Mouse (Mus musculus) ovary, postnatal 36 days (tissue): ENCODE data around the gene Kbtbd13.
A peak's percentile ranks its signal among the peaks of the same experiment; 100 is the strongest.

Experiments used
- DNase-seq: peaks from one replicate; pipeline ENCODE4 v3.0.0; 2022; ENCODE audit warnings: low spot score, mixed read lengths

Gene Kbtbd13

DNA sequence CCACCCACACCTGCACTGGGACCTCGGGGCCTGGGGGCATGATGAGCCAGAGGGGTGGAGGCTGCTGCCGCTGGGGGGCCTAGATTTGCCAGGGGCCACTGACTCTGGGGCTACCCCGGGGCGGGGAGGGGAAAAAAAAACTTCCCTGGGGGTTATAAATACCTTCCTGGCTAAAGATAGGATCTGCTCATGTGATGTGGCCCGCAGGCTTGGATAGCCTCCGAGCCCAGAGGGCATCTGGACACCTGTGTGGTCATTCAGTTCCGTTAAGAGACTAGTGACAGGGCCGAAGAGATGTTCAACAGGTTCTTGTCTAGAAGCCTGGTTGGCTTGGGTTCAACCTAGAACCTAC, at the start of gene Kbtbd13:
TSS of gene Kbtbd13 (minus strand) at position 40 of the 352 bp plus-strand sequence.
- no peak for DNase-seq

GRCm38 (mm10) chr9:65435671-65436301, 44.3 kb upstream of the Kbtbd13 start, which contains the start of gene Mtfmt:
TSS of gene Mtfmt (plus strand) at chr9:65435782.
- DNase-seq, result peak; percentile 92

DNA sequence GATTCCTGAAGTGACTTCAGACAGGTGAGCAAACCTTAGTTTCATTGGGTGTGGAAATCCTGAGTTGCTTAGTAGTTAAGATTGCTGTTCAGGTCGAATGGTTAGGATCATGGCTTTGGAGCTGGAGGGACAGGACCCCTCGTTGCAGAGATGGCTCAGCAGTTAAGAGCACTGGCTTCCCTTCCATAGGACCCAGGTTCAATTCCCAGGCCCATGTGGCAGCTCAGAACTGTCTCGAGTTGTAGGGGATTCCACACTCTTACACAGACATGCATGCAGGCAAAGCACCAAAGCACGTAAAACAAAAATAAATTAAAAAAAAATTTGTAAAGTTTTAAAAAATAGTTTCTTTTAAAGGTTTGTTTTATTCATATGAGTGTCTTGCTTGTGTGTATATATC, 43.8 kb upstream of the Kbtbd13 start:
- no peak for DNase-seq

DNA sequence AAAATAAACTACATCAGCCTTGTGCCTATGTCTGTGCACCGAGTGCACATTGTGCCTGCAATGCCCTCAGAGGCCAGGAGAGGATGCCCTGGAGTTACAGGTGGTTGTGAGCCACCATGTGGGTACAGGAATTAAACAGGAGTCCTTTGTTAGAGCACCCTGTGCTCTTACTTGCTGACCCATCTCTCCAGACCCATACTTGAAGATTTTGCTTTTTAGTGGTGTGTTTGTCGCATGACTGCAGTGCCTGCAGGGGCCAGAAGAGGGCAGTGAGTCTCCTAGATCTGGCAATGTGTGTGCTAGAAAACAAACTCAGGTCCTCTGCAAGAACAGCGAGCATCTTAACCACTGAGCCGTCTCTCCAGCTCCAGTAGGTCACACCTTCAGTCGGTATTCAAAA, 42.7 kb upstream of the Kbtbd13 start:
- DNase-seq, result peak; percentile 43

GRCm38 (mm10) chr9:65432236-65432635, 40.8 kb upstream of the Kbtbd13 start:
- DNase-seq, result peak; percentile 73

DNA sequence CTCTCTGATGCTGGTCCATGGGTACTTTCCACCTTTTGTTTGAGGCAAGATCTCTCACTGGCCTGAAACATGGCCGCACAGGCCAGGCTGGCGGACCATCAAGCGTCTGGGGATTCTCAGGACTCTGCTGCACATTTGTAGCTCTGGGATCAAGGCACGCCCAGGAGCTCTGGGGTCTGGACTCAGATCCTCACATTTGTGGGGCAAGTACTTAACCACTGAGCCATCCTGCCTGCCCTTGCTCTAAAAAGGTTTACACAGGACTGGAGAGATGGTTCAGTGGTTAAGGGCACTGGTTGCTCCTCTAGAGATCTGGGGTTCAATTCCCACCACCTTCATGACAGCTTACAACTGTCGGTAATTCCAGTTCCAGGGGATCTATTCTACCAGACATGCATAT, 39.5 kb upstream of the Kbtbd13 start:
- no peak for DNase-seq

DNA sequence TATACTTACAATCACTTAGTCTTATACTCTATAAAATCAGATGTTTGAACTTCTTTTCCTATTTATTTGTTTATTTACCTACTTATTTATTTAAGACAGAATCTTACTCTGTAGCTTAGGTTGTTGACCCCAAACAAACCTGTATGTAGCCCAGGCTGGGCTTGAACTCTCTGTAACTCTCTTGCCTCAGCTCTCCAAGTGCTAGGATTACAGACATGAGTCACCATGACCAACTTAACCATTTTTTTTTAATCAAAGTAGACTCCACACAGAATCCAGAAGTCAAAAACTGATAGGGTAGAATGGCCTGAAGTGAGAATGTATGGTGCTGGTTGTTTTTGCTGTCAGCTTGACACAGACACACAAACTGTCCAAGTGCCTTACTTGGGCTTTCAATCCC, 38.9 kb upstream of the Kbtbd13 start:
- DNase-seq, result no peak

DNA sequence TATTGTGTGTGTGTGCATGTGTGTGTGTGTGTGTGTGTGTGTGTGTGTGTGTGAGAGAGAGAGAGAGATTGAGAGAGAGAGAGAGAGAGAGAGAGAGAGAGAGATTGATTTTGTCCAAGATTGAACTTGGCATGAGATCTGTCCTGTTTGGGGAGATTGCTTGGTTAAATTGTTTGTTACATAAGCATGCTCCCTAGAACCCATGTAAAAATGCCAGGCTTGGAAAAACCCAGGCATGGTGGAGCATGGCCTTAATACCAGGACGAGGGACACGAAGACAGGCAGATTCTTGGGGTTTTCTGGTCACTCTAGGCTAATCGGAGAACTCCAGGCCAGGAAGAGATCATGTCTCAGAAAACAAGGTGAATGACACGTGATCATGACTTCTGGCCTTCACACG, 36.6 kb upstream of the Kbtbd13 start:
- DNase-seq, result no peak

DNA sequence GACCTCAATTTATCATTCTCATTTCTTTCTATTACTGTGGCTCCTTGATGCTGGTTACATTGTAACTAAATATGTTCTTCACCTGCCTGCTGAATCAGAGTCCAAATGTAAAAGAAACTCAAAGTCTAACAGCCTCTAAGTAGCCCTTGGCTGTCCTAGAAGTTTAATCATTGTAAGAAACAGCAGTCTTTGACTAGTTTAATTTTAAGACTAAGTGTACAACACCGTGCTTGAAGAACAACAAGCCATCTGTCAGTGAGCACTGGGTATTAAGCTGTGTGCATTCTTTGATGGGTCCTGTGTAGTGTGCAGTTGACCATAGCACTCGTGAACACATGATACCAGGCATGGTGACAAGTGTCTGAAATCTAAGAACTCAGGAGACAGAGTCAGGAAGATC, 36.1 kb upstream of the Kbtbd13 start:
- DNase-seq, result no peak

- DNase-seq, result no peak
These were observed 32.9 kb upstream of the Kbtbd13 start for GRCm38 (mm10) chr9:65424393-65424792.

- DNase-seq, result no peak
These were observed 31.5 kb upstream of the Kbtbd13 start, which contains the start of gene Slc51b for GRCm38 (mm10) chr9:65422760-65423501. TSS of gene Slc51b (minus strand) at chr9:65422955.

DNA sequence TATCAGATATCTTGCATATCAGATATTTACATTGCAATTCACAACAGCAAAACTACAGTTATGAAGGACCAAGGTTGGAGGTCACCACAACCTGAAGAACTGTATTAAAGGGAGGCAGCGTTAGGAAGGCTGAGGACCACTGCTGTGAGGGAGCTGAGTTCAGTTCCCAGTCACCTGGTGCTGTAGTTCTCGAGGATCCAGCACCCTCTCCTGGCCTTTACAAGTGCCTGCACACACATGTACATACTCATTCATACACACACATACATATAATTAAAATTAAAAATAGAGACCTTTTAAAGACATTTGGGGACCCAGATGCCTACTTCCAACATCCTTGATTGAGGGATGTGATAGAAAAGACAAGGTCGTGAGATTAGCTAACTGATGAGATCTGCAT, 28.2 kb upstream of the Kbtbd13 start:
- no peak for DNase-seq

GRCm38 (mm10) chr9:65417738-65418137, 26.3 kb upstream of the Kbtbd13 start:
- DNase-seq, result no peak

GRCm38 (mm10) chr9:65411326-65411725, 19.9 kb upstream of the Kbtbd13 start:
- no peak for DNase-seq

GRCm38 (mm10) chr9:65410378-65410777, 18.9 kb upstream of the Kbtbd13 start:
- DNase-seq, result no peak

DNA sequence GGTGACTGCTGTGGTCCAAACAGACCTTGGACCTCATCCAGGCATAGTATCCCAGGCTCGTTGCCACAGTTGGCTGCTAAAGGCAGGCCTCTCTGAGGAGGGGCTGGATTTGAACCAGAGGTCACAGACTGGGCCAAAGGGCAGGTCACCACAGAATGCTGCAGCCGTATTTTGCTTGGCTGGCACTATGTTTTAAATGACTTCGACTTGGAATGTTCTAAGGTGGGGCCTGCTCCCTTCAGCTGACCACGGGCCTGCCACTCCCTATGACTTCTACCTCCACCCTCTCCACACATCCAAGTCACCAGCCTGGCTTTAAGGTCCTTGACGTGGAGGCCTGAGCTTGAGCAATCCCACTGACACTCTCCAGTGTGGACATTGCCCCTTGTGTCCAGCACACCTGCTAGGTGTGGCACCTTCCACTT, 17.4 kb upstream of the Kbtbd13 start:
- no peak for DNase-seq

- peak; percentile 32 for DNase-seq
These were observed 16.4 kb upstream of the Kbtbd13 start for GRCm38 (mm10) chr9:65407861-65408260.

GRCm38 (mm10) chr9:65407327-65407726, 15.9 kb upstream of the Kbtbd13 start:
- DNase-seq, result no peak

DNA sequence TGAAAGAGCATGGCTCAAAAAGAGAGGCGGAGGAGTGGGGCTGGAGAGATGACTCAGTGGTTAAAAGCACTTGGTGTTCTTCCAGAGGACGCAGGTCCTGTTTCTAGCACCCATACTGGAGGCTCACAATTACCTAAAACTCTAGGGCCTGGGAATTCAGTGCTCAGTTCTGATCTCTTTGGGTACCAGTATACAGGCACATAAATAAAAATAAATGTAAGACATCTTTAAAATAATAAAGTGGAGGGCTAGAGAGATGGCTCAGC, 13.7 kb upstream of the Kbtbd13 start:
- no peak for DNase-seq

DNA sequence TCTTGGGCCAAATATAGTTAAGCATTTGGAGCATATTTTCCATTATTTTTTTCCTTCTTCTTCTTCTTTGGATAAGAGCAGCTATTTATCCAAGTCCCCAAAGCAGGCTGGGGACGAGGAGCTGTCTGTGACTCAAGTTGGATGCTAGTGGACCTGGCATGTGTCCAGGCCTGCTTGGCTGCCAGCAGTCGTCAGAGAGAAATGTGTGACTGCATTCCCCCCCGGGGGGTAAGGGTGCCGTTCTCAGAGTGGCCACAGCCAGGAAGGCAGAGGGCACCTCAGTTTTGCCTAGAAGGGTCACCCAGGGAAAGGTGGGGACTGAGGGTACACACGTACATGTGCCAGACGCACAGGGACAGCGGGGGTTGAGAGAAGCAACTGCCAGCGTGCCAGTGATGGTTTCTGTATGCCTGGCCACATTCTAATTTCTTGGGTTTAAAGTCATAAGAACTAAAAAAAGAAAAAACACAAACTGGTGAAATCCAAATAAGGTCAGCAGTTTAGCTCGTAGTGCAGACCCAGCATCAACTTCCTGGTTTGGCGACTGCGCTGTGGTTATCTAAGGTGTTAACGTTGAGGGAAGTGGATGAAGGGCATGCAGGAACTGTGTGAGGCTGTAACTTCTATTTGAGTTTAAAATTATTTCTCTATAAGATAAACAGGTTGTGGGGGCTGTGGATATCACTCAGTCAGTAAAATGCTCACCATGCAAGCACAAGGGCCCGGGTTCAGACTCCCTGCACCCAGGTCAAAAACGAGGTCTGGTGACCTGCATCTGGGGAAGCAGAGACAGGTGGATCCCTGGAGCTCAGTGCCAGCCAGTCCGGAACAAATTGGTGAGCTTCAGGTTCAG, 13.1 kb upstream of the Kbtbd13 start:
- peak; percentile 55 for DNase-seq

GRCm38 (mm10) chr9:65399934-65400333, 8.5 kb upstream of the Kbtbd13 start:
- no peak for DNase-seq

GRCm38 (mm10) chr9:65398279-65398678, 6.8 kb upstream of the Kbtbd13 start, which contains the start of gene Rasl12:
TSS of gene Rasl12 (plus strand) at chr9:65398506.
- peak; percentile 73 for DNase-seq

GRCm38 (mm10) chr9:65394360-65394759, 2.9 kb upstream of the Kbtbd13 start:
- no peak for DNase-seq
